Mouse (Mus musculus) ES-E14 (cell line): Measurements from ENCODE around the gene Sec14l2. TPM values are rescaled to one million over a fixed set of nuclear protein-coding genes. Genes with fewer than 3 reads are reported as not detected.

Experiments
- DNase-seq: peaks from one replicate; pipeline ENCODE4 v3.0.0-alpha.2; 2013; ENCODE audit warnings: low read depth, low spot score
- H3K27ac ChIP-seq: 2 replicates; pipeline ENCODE4 v1.5.1; 2012; ENCODE audit warnings: low read depth, mild to moderate bottlenecking, low read length, moderate library complexity, mixed read lengths; ENCODE audit not compliant: poor library complexity, insufficient read depth, severe bottlenecking
- H3K36me3 ChIP-seq: 2 replicates; pipeline ENCODE4 v1.6.1; 2012; ENCODE audit warnings: mild to moderate bottlenecking, low read length, moderate library complexity, mixed read lengths; ENCODE audit not compliant: control insufficient read depth, poor library complexity, insufficient read depth, severe bottlenecking
- H3K4me1 ChIP-seq, 2 experiments: fragments of 150-350 bp in 1 of 2; sonication (generic) in 1 of 2; 2 replicates each; pipeline ENCODE4 v1.6.1; 2012; ENCODE audit warnings: low read length in 2 of 2, mild to moderate bottlenecking in 1 of 2, mixed read lengths in 1 of 2; ENCODE audit not compliant: control insufficient read depth in 2 of 2, insufficient read depth in 2 of 2, poor library complexity in 1 of 2
- H3K4me3 ChIP-seq, 2 experiments: fragments of 150-350 bp in 1 of 2; sonication (generic) in 1 of 2; 2 replicates each; pipeline ENCODE4 v1.5.1; 2012; ENCODE audit warnings: low read length in 2 of 2, low read depth in 1 of 2, mild to moderate bottlenecking in 1 of 2, mixed read lengths in 1 of 2; ENCODE audit not compliant: insufficient read depth in 1 of 2, poor library complexity in 1 of 2, severe bottlenecking in 1 of 2
- H3K9ac ChIP-seq: 2 replicates; pipeline ENCODE4 v1.6.1; 2012; ENCODE audit warnings: low read depth, mild to moderate bottlenecking, low read length, mixed read lengths; ENCODE audit not compliant: poor library complexity, insufficient read depth, severe bottlenecking
- H3K9me3 ChIP-seq: fragments of 150-350 bp; sonication (generic); 2 replicates; pipeline ENCODE4 v1.6.1; 2012; ENCODE audit warnings: low read depth, mild to moderate bottlenecking, low read length; ENCODE audit not compliant: control insufficient read depth, insufficient read depth
- CHD2 ChIP-seq: IDR thresholded peaks from 2 replicates; pipeline ENCODE4 v1.6.1; 2014; ENCODE audit warnings: mild to moderate bottlenecking, low read depth, low read length, inconsistent platforms
- HCFC1 ChIP-seq: IDR thresholded peaks from 2 replicates; pipeline ENCODE4 v1.6.1; 2012; ENCODE audit warnings: low read length, inconsistent platforms, borderline replicate concordance; ENCODE audit not compliant: insufficient read depth
- MAFK ChIP-seq: IDR thresholded peaks from 2 replicates; pipeline ENCODE4 v1.6.1; 2014; ENCODE audit warnings: mild to moderate bottlenecking, low read depth, low read length, inconsistent platforms; ENCODE audit not compliant: insufficient read depth
- ZC3H11A ChIP-seq: IDR thresholded peaks from 2 replicates; pipeline ENCODE4 v1.6.1; 2012; ENCODE audit warnings: low read depth, mild to moderate bottlenecking, inconsistent platforms, low read length, borderline replicate concordance
- ZNF384 ChIP-seq: IDR thresholded peaks from 2 replicates; pipeline ENCODE4 v1.6.1; 2012; ENCODE audit warnings: low read depth, low read length, inconsistent platforms
- in situ Hi-C, 2 experiments: fragments of 600-800 bp; cut with MboI; formaldehyde crosslinking; loops; one replicate each; pipeline ENCODE4 v1.15.1; 2025; ENCODE audit warnings: low sequenced_read_pairs in 2 of 2, inconsistent platforms in 1 of 2; ENCODE audit not compliant: unreplicated experiment in 2 of 2
- total RNA-seq: library from RNA; depleted of rRNA; stranded (reverse); fragments of 300-350 nt; gene quantifications from 2 replicates; pipeline ENCODE4 v1.2.3, GENCODE M21; 2012

Gene Sec14l2
- total RNA-seq, 1 experiment, result 7.9 TPM

- no peaks in the 10 kb centered on the region for H3K9me3 ChIP-seq
- no peaks in the 10 kb centered on the region for H3K4me1 ChIP-seq
- in situ Hi-C loops, result no loop called here
- H3K4me3 ChIP-seq, result no peak overlapping the region
- no peak for DNase-seq
- peaks cover 3% of the 10 kb centered on the region; the same call in 1 of the 2 replicates for H3K36me3 ChIP-seq
- no peak overlapping the region for H3K9ac ChIP-seq
- no peak for TF ChIP-seq HCFC1
- TF ChIP-seq CHD2, result no peak
- no peak for TF ChIP-seq MAFK
- no peak for TF ChIP-seq ZC3H11A
- no peak for TF ChIP-seq ZNF384
- no peak overlapping the region for H3K27ac ChIP-seq
Observed at GRCm38 (mm10) chr11:4105444-4105843, 17.8 kb downstream of the Sec14l2 start.

GRCm38 (mm10) chr11:4104989-4105388 is 18.2 kb downstream of the Sec14l2 start:
- DNase-seq, result no peak
- H3K9ac ChIP-seq, result no peak overlapping the region
- H3K4me1 ChIP-seq, result no peaks in the 10 kb centered on the region
- peaks cover 3% of the 10 kb centered on the region; the same call in 1 of the 2 replicates for H3K36me3 ChIP-seq
- in situ Hi-C loops, result no loop called here
- TF ChIP-seq CHD2 (no peak), HCFC1 (no peak), ZC3H11A (no peak), ZNF384 (no peak), MAFK (no peak)
- H3K27ac ChIP-seq, result no peak overlapping the region
- H3K4me3 ChIP-seq, result no peak overlapping the region
- no peaks in the 10 kb centered on the region for H3K9me3 ChIP-seq

GRCm38 (mm10) chr11:4103522-4103921 is 19.7 kb downstream of the Sec14l2 start:
- Histone ChIP-seq H3K27ac (no peak overlapping the region), H3K4me3 (no peak overlapping the region), H3K36me3 (peaks cover 3% of the 10 kb centered on the region; the same call in 1 of the 2 replicates), H3K4me1 (no peaks in the 10 kb centered on the region), H3K9ac (no peak overlapping the region), H3K9me3 (no peaks in the 10 kb centered on the region)
- in situ Hi-C loops, result no loop called here
- DNase-seq, result no peak
- TF ChIP-seq ZNF384 (no peak), HCFC1 (no peak), CHD2 (no peak), MAFK (no peak), ZC3H11A (no peak)

GRCm38 (mm10) chr11:4101851-4102250 is 21.4 kb downstream of the Sec14l2 start:
- DNase-seq, result no peak
- H3K27ac ChIP-seq, result no peak overlapping the region
- no peak overlapping the region for H3K4me3 ChIP-seq
- TF ChIP-seq MAFK (no peak), CHD2 (no peak), ZNF384 (no peak), HCFC1 (no peak), ZC3H11A (no peak)
- no peaks in the 10 kb centered on the region for H3K9me3 ChIP-seq
- peaks cover 3% of the 10 kb centered on the region; the same call in 1 of the 2 replicates for H3K36me3 ChIP-seq
- no peak overlapping the region for H3K9ac ChIP-seq
- H3K4me1 ChIP-seq, result peaks cover 0 to 2% of the 10 kb centered on the region in 2 experiments; a peak in 1 of 4 replicates
- in situ Hi-C loops, result no loop called here

GRCm38 (mm10) chr11:4099447-4099846 is 23.8 kb downstream of the Sec14l2 start:
- in situ Hi-C loops, result no loop called here
- no peak overlapping the region for H3K4me3 ChIP-seq

More at GRCm38 (mm10) chr11:4099447-4099846, 23.8 kb downstream of the Sec14l2 start:
- DNase-seq, result no peak
- peaks cover 0 to 3% of the 10 kb centered on the region in 2 experiments; a peak in 1 of 4 replicates for H3K4me1 ChIP-seq
- no peaks in the 10 kb centered on the region for H3K9me3 ChIP-seq
- H3K27ac ChIP-seq, result no peak overlapping the region
- no peak for TF ChIP-seq ZC3H11A
- no peak for TF ChIP-seq CHD2
- TF ChIP-seq MAFK, result no peak
- TF ChIP-seq ZNF384, result no peak
- TF ChIP-seq HCFC1, result no peak
- H3K36me3 ChIP-seq, result peaks cover 3% of the 10 kb centered on the region; the same call in 1 of the 2 replicates
- no peak overlapping the region for H3K9ac ChIP-seq
